Mouse (Mus musculus) left cerebral cortex, postnatal 36 days (tissue): ENCODE results near the gene Dnah9. TPM values are rescaled to one million over a fixed set of nuclear protein-coding genes. Genes with fewer than 3 reads are reported as not detected.

Source experiments
- DNase-seq, 2 experiments: peaks; one replicate each; pipeline ENCODE4 v3.0.0; 2021 to 2022; ENCODE audit warnings: low spot score in 2 of 2, mixed read lengths in 1 of 2
- intact Hi-C: fragments of 180-260 bp; cut with DNase I; formaldehyde crosslinking; loops from one replicate; pipeline ENCODE4 v1.15.1; 2025
- total RNA-seq, 2 experiments: library from RNA; stranded (reverse); gene quantifications; 2 replicates each; pipeline ENCODE4 v1.2.3; 2021

Dnah9 gene
- 1 to 10 TPM; 2.4 to 3.5 TPM for total RNA-seq

DNA sequence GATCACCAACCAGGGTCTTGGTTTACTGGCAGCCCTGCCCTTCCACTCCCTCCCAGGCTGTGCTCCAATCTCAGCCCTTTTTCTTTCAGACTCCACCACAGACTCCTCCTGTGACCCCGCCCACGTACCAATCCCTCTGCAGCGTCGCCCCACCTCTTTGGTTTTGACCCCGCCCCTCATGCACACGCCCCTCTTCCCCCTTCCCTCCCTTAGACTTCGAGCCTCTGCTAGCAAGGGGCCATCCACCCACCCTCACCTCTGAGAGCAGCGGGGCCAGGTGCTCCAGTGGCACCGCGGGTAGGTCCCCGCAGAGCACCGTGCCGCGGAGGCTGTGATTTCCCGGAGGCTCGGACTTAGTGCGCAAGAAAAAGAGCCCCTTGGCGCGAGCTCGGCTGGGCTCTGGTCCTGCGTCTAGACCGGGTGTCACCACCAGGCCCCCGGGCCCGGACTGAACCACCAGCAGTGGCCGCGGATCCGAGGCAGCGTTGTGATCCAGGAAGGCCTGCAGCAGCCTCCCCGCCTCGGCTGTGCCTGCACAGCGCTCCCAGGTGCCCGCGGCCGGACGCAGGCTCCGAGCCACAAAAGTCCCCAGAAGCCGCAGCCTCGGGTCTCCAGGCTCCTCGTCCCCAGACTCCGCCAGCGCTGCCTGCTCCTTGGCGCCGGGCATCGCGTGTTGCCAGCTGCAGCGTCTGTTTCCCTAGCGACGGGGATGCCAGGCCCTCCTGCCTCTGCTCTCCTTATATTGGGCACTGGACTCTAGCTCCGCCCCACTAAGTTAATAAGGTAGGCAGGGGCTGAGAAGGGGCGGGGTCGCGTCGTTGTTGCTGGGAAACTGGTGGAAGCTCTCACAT, at the start of gene Dnah9:
TSS of gene Dnah9 (minus strand) at position 751 of the 851 bp plus-strand sequence.
- intact Hi-C loops: no loop called here
- peak; percentile 82 to 84 for DNase-seq

DNA sequence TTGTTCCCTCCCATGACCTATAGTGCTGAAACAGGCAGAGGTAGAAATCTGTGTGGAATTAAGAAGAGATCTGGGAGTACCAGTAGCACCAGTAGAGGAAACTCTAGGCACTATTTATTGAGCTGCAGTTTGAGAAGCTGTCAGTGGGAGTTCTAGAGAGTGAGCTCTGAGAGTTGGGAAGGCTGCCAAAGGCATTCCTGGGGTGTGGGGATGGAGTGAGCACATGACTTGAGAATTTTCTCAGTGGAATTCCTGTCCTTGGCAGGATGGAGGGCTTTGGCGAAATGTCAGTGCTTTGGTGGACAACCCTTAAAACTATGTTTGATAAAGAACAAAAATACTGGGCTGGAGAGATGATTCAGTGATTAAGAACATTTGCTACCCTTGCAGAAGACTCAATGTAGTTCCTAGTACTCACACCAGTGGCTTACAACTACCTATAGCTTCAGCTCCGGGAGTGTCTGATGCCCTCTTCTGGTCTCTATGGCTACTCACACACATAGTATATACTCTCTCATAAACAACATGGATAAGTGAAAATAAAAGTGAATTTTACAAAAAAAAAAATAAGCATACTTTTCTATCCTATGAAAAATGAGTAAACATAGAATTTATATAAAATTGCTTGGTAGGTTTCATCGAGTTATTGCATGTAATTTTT, 20.4 kb upstream of the Dnah9 start:
- DNase-seq: no peak
- intact Hi-C loops: no loop called here

DNA sequence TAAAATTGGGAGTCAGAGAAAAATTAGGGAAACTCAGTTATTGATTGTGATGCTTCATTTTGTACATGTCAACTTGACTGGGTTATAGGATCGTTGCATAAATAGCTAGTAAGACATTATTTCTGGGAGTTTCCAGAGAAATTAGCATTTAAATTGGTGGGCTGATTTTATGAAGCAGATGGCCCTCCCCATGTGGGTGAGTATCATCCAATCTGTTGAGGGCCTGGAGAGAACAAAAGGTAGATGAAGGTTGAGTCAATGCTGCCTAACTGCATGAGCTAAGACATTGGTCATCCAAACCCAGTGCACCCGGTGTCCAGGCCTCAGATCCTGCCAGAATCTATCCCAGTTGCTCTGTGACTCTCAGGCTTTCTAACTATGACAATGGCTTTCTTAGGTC, 19.8 kb upstream of the Dnah9 start:
- no peak for DNase-seq
- intact Hi-C loops: no loop called here

DNA sequence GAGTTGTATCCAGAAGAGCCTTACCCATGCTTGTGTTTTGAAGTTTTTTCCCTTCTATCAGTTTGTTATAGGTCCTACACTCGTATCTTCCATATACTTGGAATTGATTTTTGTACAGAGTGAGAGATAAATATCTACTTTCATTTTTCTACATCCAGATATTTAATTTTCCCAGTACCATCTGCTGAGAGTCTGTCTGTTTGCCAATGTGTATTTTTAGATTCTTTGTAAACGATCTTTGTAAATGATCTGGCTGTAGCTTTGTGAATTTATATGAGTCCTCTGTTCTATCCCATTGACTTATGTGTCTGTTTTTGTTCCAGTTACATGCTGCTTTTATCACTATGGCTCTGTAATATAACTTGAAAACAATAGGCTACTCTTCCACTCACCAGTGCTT, 9.4 kb upstream of the Dnah9 start:
- DNase-seq: no peak
- intact Hi-C loops: no loop called here

DNA sequence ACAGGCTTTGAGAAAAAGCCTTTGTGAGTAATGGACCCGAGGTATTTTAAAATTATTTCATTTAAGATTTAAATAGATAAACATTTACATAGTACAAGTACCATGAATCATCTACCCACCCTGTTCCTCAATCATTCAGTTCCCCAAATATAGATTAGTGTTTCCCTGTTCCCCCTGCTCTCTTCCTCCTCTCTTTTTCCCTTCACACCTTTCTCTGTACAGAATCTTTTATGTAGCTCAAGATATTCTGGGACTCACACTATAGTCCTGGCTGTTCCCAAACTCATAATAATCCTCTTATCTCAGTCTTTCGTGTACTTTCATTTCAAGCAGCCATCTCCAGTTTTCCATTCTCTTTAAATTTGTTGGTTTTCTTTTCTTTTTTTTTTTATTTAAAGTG, 4.3 kb downstream of the Dnah9 start:
- no peak for DNase-seq
- intact Hi-C loops: no loop called here

DNA sequence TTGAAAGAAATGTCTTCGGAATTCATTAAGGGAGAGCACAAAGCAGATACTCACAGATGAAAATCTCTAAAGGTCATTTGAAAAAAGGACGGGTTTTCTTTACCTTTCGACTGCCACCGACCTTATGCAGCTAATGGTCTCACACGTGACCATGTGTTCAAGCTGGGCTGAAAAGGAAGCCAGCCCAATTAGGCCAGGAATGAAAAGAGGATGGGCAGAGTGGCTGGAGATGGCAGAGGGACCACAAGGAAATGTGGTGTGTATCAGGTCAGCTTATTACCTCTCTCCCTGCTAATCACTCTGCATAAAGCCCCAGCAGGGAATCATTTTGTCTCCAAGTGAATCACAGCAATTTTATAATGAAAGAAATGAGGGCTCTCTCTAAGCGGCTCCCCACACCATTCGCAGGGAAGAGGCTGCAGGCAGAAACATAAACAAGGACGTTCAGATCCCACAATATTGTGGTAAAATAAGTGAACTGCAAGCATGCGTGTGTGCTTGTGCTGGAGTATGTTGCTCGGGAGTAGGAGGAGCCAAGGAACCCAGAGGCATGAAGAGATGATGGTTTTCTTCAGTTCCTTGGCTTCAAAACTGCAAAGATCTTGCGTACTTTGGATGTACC, 27.6 kb downstream of the Dnah9 start:
- intact Hi-C loops: no loop called here

DNA sequence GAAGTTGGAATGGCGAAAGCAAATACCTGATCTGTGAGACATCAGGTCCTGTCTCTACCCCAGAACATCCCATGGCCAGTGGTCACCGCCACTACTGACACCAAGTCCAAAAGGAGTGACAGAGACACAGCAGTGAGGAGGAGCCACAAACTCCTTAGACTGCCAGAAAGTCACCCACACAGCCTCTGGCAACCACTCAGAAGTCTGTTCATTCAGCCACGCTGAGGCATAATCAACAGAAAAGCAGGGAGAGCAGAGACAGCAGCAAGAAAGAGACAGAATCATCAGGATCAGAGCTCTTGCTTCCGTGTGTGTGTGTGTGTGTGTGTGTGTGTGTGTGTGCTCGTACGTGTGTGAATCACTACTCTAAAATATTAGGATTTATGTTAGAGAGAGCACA, 33.5 kb downstream of the Dnah9 start:
- intact Hi-C loops: no loop called here
- DNase-seq: no peak

More for the DNA sequence above, 27.6 kb downstream of the Dnah9 start:
- no peak for DNase-seq

DNA sequence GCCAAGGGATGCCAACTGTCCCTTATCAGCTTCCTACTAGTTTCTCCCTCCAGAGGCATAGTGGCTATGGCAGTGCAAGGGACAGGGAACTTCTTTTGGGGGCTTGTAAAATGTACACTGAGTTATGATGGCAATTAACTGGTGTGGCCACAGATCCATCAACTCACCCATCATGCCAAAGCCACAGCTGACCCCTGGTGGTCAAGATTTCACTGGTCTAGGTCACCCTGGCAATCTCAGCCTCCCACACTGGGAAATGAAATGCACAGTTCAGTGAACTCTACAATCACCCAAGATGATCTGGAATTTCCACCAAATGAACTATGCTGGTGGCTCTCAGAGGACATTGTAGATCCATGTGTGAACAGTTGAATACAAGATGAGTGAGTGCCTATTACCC, 42.2 kb downstream of the Dnah9 start:
- intact Hi-C loops: no loop called here
- no peak for DNase-seq

DNA sequence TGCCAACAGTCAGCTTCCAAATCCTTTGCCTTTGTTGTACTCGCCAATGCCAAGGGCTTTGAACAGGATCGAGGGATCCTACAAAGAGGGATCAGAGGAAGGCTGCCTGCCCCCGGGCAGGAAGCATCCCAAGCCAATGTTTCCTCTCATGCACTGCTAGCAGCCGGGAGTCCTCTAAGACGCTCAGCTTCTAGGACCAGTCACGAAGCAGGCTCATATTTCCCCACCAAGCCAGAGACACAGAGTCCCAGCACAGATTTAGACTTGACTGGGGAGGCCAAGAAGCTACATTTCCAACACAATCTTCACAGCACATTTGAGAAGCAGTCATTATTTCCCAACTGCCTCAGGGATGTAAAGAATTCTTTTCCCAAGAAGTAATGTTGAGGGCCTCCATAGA, 43.9 kb downstream of the Dnah9 start:
- intact Hi-C loops: no loop called here
- no peak for DNase-seq

DNA sequence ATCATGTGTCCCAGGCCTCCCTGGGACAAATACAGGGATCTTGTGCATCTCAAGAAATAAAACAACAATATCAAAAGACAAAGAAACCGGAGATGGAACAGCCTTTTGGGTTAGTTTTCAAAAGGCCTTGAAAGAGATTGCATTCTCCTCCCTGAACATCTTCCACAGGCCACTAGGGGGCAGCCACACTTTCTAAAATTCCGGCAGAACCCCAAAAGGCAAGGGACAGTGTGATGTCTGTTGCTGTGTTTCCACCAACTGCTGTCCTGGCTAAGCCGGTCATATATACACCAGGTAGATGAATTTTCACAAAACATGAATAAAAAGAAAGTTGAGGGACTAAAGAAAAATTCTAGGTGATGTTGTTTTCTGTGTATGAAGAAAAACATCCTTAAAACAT, 46.3 kb downstream of the Dnah9 start:
- peak; percentile 31 to 69 for DNase-seq
- intact Hi-C loops: loop anchor here (2.0 kb wide), 1 partner anchor 405 kb away; no protein-coding TSS in a partner anchor

DNA sequence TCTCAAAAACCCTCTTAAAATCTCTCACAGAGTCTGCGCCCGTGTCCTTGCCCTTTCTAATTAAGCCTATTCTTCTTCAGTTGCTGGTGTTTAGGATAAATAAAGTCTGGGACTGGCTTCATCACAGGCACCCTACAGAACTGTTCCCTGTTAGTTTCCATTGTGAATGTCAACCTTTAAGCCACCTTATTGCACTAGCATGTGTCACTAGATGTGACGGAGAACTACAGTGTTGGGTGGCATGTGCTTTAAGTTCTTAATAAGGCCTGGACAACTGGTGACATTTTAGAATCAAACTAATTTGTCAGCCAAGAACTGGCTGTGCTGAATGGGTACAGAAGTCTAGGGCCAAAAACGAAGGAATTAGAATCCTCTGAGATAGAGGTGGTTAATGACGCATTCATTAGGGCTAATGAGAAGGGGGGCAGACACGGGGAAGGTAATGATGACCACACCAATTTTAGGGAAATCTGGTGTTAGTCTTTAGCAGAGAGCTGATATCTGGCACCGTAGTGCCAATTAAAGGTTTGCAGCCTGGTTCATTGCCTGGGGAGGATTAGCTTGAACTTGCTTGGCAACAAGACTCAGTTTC, 84.6 kb downstream of the Dnah9 start:
- intact Hi-C loops: no loop called here
- no peak for DNase-seq

DNA sequence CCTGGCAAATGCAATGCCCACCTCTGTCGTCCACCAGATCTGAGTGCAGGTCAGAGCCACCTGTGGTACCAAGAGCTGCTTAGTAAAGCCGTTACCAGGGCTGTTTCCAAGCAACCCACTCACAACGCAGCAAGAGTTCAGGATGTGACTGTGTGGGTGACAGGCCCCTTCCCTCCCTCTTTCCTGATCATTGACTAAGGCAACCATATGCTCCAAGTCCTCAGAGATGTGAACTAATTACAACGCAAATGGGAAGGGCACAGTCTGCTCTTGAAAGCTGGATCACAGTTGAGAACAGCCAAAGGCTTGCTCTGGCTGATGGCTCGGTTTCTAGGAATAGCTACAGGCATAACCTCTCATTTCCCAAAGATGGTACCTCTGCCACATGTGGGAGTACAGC, 95.4 kb downstream of the Dnah9 start:
- no peak for DNase-seq
- intact Hi-C loops: no loop called here

DNA sequence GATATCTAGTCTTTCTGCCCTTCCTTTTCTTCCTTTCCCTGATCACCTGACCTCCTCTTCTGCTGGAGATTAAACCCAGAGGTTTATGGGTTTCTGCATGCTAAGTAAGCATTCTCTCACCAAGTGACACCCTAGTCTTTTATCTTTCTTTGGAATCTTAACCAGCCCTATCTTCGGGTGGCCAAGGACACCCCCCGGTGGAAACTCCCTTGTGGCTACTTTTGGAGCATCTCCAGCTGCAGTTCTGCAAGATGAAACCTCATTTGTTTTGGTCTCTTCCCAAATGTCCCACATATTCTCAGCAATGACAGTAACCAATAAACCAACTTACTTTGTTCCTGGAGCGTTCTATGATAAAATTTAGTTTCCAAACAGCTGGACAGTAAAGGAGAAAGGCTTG, 109.4 kb downstream of the Dnah9 start:
- intact Hi-C loops: no loop called here
- no peak for DNase-seq

DNA sequence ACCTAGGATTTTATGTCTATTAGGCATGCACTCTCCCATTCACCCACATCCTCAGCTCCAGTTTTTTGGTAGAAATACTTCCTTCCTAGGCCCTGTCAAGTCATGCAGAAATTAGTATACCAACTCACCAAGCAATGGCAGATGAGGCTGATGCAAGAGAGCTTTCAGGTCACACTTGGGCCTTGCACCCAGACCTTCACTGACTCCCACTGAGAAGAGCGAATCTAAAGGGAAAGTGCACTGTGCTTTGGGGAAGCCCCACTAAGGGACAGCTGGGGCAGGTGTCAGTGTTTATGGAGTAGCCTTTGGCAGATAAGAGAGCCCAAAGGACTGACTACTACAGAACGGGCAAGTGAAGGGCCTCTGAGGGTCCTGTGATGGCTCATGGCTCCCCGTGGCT, 117.1 kb downstream of the Dnah9 start:
- intact Hi-C loops: no loop called here
- no peak for DNase-seq

DNA sequence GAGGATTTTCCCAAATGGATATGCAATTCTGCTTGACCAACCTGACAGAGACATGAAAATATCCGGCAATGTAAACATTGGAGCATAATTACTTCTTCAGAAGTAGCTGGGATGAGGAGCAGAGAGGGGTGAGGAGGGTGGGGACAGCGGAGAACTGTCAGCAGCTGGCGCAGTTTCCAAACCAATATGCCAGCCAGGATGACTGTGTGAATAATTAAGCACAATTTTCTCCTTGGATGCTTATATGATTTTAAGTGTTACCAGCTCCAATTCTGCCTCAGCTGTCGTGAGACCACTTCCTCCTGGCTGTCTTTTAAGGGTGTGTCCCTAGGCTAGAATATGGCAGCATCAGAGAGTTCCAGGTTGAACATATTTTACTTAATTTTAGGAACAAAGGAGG, 119.2 kb downstream of the Dnah9 start:
- no peak for DNase-seq
- intact Hi-C loops: no loop called here

DNA sequence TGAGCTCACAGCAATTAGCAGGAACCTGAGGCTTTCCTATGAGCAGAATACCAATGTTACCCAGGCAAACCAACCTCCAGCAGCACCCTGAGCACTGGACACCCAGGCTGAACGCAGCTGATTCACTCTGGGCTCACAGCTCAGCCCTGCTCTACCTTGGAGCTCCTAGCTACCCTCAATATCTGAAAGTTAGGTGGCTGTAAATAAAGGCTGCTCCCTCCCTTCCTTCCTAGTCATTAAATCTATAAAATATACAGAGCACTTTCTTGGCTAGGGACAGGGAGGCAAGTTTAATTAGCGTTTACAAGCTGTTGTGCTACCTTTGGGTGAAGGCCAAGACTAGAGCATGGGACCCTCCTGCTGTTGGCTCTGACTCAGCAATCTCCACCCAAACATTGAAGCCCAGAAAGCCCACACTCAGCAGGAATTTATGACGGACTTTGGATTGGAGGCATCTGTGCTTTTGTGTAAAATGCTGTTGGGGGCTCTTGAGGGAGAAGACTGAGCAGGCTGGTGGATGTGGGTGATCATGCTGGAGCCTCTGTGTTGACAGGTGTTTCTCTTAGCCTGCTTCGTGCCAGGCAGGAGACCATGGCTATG, 121.7 kb downstream of the Dnah9 start:
- intact Hi-C loops: no loop called here

DNA sequence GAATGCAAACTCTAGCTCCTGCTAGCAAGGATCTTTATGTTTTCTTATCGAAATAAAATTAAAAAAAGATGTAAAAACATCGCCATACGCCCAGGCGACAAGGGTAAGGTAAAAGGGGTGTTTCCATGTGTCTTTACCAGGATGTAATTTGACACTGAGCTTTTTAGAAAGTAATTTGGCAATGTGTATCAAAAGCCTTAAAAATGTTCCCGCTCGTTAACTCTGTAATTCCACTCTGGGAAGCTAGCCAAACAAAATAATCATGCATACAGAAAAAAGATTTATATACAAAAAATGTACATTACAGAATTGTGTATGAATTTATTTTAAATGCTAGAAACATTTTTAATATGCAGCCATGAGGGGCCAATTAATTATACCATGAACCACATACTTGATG, 124.7 kb downstream of the Dnah9 start:
- no peak for DNase-seq
- intact Hi-C loops: no loop called here

More for the DNA sequence above, 121.7 kb downstream of the Dnah9 start:
- DNase-seq: no peak

DNA sequence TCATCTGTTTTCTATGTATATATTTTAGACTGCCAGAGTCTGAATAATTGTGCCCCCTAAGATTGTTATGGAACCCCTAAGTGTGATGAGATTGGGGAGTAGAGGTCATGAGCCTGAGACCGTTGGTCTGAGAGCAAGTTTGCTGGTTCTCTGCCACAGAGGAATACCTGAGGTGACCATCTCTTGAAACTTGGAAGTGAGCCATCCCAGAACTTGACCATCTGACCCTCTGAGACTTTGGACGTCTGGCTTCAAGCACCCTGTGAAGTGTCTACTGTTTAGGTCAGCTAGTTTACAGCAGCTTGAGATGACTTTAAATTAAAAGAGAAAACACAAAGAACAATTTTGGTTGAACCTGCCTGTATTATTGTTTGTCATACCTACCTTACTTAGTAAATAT, 125.8 kb downstream of the Dnah9 start:
- DNase-seq: no peak
- intact Hi-C loops: no loop called here

DNA sequence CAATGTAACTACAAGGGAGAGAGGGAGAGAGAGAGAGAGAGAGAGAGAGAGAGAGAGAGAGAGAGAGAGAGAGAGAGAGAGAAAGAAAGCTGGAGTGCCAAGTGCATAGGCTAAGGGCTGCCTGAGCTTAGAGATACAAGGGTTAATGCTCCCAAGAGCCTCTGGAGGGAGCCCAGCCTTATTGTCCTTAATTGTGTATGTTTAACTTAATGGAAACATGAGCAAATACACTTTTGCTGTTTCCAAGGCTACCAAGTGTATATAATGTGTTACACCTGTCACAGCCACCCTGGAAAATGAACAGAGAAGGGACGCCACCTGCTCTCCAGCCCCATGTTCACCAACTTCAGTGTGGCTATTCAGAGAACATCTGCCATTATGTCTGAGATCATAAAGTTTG, 142.6 kb downstream of the Dnah9 start:
- DNase-seq: no peak
- intact Hi-C loops: no loop called here

DNA sequence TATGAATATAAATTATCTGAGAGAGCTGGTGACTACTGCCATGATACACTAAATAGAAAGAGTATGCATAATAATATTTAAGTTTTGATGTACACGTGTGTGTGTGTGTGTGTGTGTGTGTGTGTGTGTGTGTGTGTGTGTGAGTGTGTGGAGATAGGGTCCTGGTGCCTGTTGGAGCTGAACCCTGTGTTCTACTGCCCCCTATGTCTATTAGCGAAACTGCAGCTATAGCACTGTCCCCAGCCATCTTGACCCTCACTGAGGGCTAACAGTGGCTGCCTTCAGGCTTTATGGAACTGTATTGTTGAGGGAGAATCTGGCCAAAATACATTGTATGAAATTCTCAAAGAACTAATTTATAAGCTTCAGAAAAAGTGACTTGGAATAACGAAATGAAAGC, 192.5 kb downstream of the Dnah9 start:
- DNase-seq: no peak
- intact Hi-C loops: no loop called here
